Mouse (Mus musculus) G1E-ER4 (cell line): ENCODE measurements around the gene Gm10643. TPM values are rescaled to one million over a fixed set of nuclear protein-coding genes. Genes with fewer than 3 reads are reported as not detected.

Experiments
- GATA1 ChIP-seq: IDR thresholded peaks from one replicate; pipeline ENCODE4 v1.8.0; 2012; ENCODE audit warnings: low read length, inconsistent platforms
- polyA plus RNA-seq: library from polyadenylated mRNA; stranded (reverse); fragments of >175 nt; gene quantifications from 2 replicates; pipeline ENCODE4 v1.2.3, GENCODE M21; 2012

Gm10643 gene
- polyA plus RNA-seq, 1 experiment: 0.11 TPM

GRCm38 (mm10) chr8:84024171-84024570, 40.8 kb downstream of the Gm10643 start:
- no peak for TF ChIP-seq GATA1

GRCm38 (mm10) chr8:84023631-84024030, 41.3 kb downstream of the Gm10643 start:
- no peak for TF ChIP-seq GATA1

GRCm38 (mm10) chr8:84023085-84023484, 41.9 kb downstream of the Gm10643 start:
- TF ChIP-seq GATA1: no peak

- no peak for TF ChIP-seq GATA1
These were observed 43.4 kb downstream of the Gm10643 start for GRCm38 (mm10) chr8:84021569-84021968.

- TF ChIP-seq GATA1: no peak
These were observed 43.8 kb downstream of the Gm10643 start, which contains the start of gene Palm3 for GRCm38 (mm10) chr8:84021096-84021495. Gene Palm3, plus strand, starts transcription at chr8:84021471.

- no peak for TF ChIP-seq GATA1
These were observed 45.2 kb downstream of the Gm10643 start for GRCm38 (mm10) chr8:84019738-84020137.

- no peak for TF ChIP-seq GATA1
These were observed 49.1 kb downstream of the Gm10643 start for GRCm38 (mm10) chr8:84015833-84016232.

Other genes with a start within 250 kb of the Gm10643 start
- gene Adgrl1, start 165.0 kb downstream of the Gm10643 start, polyA plus RNA-seq: 28.6 and 31.7 TPM in 2 replicates
- not detected in 2 replicates for gene Gm10644, start 109.9 kb downstream of the Gm10643 start, polyA plus RNA-seq
- gene Asf1b, start 109.6 kb downstream of the Gm10643 start, polyA plus RNA-seq: 226 and 290 TPM in 2 replicates
- gene Prkaca, start 92.1 kb downstream of the Gm10643 start, polyA plus RNA-seq: 53.2 and 56.2 TPM in 2 replicates
- gene Samd1, start 67.5 kb downstream of the Gm10643 start, polyA plus RNA-seq: 275 and 319 TPM in 2 replicates
- gene 1700067K01Rik, start 63.6 kb downstream of the Gm10643 start, polyA plus RNA-seq: 0.89 and 1.1 TPM in 2 replicates
- not detected in 2 replicates for gene 2210011C24Rik, start 53.0 kb downstream of the Gm10643 start, polyA plus RNA-seq
- gene Palm3, start 43.7 kb downstream of the Gm10643 start, polyA plus RNA-seq: 0.29 and 0.55 TPM in 2 replicates
- not detected in 2 replicates for gene Il27ra, start 22.5 kb downstream of the Gm10643 start, polyA plus RNA-seq
- gene Rln3, start 20.1 kb downstream of the Gm10643 start, polyA plus RNA-seq: not detected in 2 replicates
- gene Rfx1, start 1.7 kb upstream of the Gm10643 start, polyA plus RNA-seq: 41.0 and 46.3 TPM in 2 replicates
- gene Dcaf15, start 39.6 kb upstream of the Gm10643 start, polyA plus RNA-seq: 60.0 and 74.5 TPM in 2 replicates
- 0.02 and 0.03 TPM in 2 replicates for gene Podnl1, start 60.9 kb upstream of the Gm10643 start, polyA plus RNA-seq
- gene Cc2d1a, start 82.8 kb upstream of the Gm10643 start, polyA plus RNA-seq: 18.0 and 21.2 TPM in 2 replicates
- gene 4930432K21Rik, start 82.9 kb upstream of the Gm10643 start, polyA plus RNA-seq: 0.19 and 0.22 TPM in 2 replicates
- not detected in 2 replicates for gene Nanos3, start 120.1 kb upstream of the Gm10643 start, polyA plus RNA-seq
- gene Zswim4, start 171.9 kb upstream of the Gm10643 start, polyA plus RNA-seq: 8.9 and 14.2 TPM in 2 replicates
- 251 and 389 TPM in 2 replicates for gene D8Ertd738e, start 184.6 kb upstream of the Gm10643 start, polyA plus RNA-seq
- gene Mri1, start 192.2 kb upstream of the Gm10643 start, polyA plus RNA-seq: 73.1 and 105 TPM in 2 replicates
- gene Ccdc130, start 205.2 kb upstream of the Gm10643 start, polyA plus RNA-seq: 7.2 and 14.1 TPM in 2 replicates